Mouse (Mus musculus) hematopoietic multipotent progenitor cell, adult 10-12 weeks (in vitro differentiated cells): Measurements from ENCODE around the gene Cyp4b1. TPM values are rescaled to one million over a fixed set of nuclear protein-coding genes. Genes with fewer than 3 reads are reported as not detected.

ENCODE experiments used
- polyA plus RNA-seq: library from polyadenylated mRNA; stranded (reverse); fragments of >175 nt; gene quantifications from 2 replicates; pipeline ENCODE4 v1.2.3, GENCODE M21; 2012; ENCODE audit warnings: low replicate concordance

Gene Cyp4b1
- polyA plus RNA-seq: 0.30 TPM in 1 of 2 replicates, not detected in the other

GRCm38 (mm10) chr4:115647580-115647979 lies at the start of gene Cyp4b1:
Gene Cyp4b1, minus strand, starts transcription at chr4:115647723.

GRCm38 (mm10) chr4:115600611-115601010 lies 46.9 kb downstream of the Cyp4b1 start, which contains the start of gene Cyp4a32:
Gene Cyp4a32, plus strand, starts transcription at chr4:115600969.

Other genes starting within 250 kb of the Cyp4b1 start
- gene Cyp4a12b, start 236.1 kb downstream of the Cyp4b1 start, polyA plus RNA-seq: not detected in 2 replicates
- gene Cyp4a30b, start 195.1 kb downstream of the Cyp4b1 start, polyA plus RNA-seq: not detected in 2 replicates
- gene Cyp4a14, start 151.6 kb downstream of the Cyp4b1 start, polyA plus RNA-seq: not detected in 2 replicates
- gene Cyp4a10, start 129.5 kb downstream of the Cyp4b1 start, polyA plus RNA-seq: not detected in 2 replicates
- not detected in 2 replicates for gene Cyp4a31, start 84.1 kb downstream of the Cyp4b1 start, polyA plus RNA-seq
- not detected in 2 replicates for gene Cyp4a32, start 46.8 kb downstream of the Cyp4b1 start, polyA plus RNA-seq
- gene Efcab14, start 90.0 kb upstream of the Cyp4b1 start, polyA plus RNA-seq: 22.1 and 24.4 TPM in 2 replicates
- not detected in 2 replicates for gene Tex38, start 133.3 kb upstream of the Cyp4b1 start, polyA plus RNA-seq
- 9.7 and 23.2 TPM in 2 replicates for gene Atpaf1, start 137.1 kb upstream of the Cyp4b1 start, polyA plus RNA-seq
- gene Mob3c, start 180.4 kb upstream of the Cyp4b1 start, polyA plus RNA-seq: 15.2 and 42.6 TPM in 2 replicates
- gene Mknk1, start 191.5 kb upstream of the Cyp4b1 start, polyA plus RNA-seq: 37.9 and 53.2 TPM in 2 replicates
- gene Kncn, start 236.7 kb upstream of the Cyp4b1 start, polyA plus RNA-seq: not detected in 2 replicates
- not detected in 2 replicates for gene 6430628N08Rik, start 242.9 kb upstream of the Cyp4b1 start, polyA plus RNA-seq